Mouse (Mus musculus): ENCODE data around the gene Il11ra1. TPM values are rescaled to one million over a fixed set of nuclear protein-coding genes. Genes with fewer than 3 reads are reported as not detected.
A peak's percentile ranks its signal among the peaks of the same experiment; 100 is the strongest.
"Not testable (repeated sequence)": the region's sequence is repeated elsewhere in the genome, so short reads cannot be mapped to it uniquely, and the experiment has no call there.

Il11ra1 gene
- total RNA-seq, 2 experiments from 2014 or later: 37.0 to 38.0 TPM

- DNase-seq: peak; percentile 78 to 82
These were observed 55.8 kb downstream of the Il11ra1 start, which contains the start of gene Sigmar1 for GRCm38 (mm10) chr4:41755338-41756305. Gene Sigmar1 (minus strand): TSS chr4:41756157.

GRCm38 (mm10) chr4:41756440-41756839 is 56.7 kb downstream of the Il11ra1 start:
- DNase-seq: no peak

- no peak for DNase-seq
These were observed 57.5 kb downstream of the Il11ra1 start for GRCm38 (mm10) chr4:41757321-41757720.

- no peak for DNase-seq
These were observed 58.2 kb downstream of the Il11ra1 start for GRCm38 (mm10) chr4:41758021-41758420.

- no peak for DNase-seq
These were observed 58.9 kb downstream of the Il11ra1 start for GRCm38 (mm10) chr4:41758701-41759100.

- no peak for DNase-seq
These were observed 59.4 kb downstream of the Il11ra1 start for GRCm38 (mm10) chr4:41759206-41759605.

GRCm38 (mm10) chr4:41759656-41760287 is 60.0 kb downstream of the Il11ra1 start:
- no peak for DNase-seq

- peak; percentile 66 to 70 for DNase-seq
These were observed 60.5 kb downstream of the Il11ra1 start for GRCm38 (mm10) chr4:41760288-41760721.

GRCm38 (mm10) chr4:41760911-41761310 is 61.1 kb downstream of the Il11ra1 start:
- DNase-seq: no peak

GRCm38 (mm10) chr4:41761680-41762079 is 61.9 kb downstream of the Il11ra1 start:
- no peak for DNase-seq

GRCm38 (mm10) chr4:41762099-41762687 is 62.4 kb downstream of the Il11ra1 start:
- no peak for DNase-seq

- DNase-seq: peak; percentile 34 to 56
These were observed 62.9 kb downstream of the Il11ra1 start for GRCm38 (mm10) chr4:41762688-41763114.

- not testable (repeated sequence) for DNase-seq
These were observed 63.4 kb downstream of the Il11ra1 start for GRCm38 (mm10) chr4:41763176-41763575.

GRCm38 (mm10) chr4:41767301-41767700 is 67.5 kb downstream of the Il11ra1 start:
- not testable (repeated sequence) for DNase-seq

- DNase-seq: not testable (repeated sequence)
These were observed 73.2 kb downstream of the Il11ra1 start for GRCm38 (mm10) chr4:41772946-41773345.

GRCm38 (mm10) chr4:41773502-41773901 is 73.7 kb downstream of the Il11ra1 start:
- DNase-seq: peak in 1 of 2 experiments; percentile 46

GRCm38 (mm10) chr4:41774002-41774401 is 74.2 kb downstream of the Il11ra1 start, which contains the start of gene Ccl27a:
Gene Ccl27a (minus strand): TSS chr4:41774247.
- DNase-seq: peak; percentile 78 to 81

- DNase-seq: not testable (repeated sequence)
These were observed 74.7 kb downstream of the Il11ra1 start for GRCm38 (mm10) chr4:41774506-41774905.

- not testable (repeated sequence) for DNase-seq
These were observed 76.1 kb downstream of the Il11ra1 start for GRCm38 (mm10) chr4:41775840-41776239.

- not testable (repeated sequence) for DNase-seq
These were observed 81.5 kb downstream of the Il11ra1 start for GRCm38 (mm10) chr4:41781271-41781670.

- not testable (repeated sequence) for DNase-seq
These were observed 82.1 kb downstream of the Il11ra1 start for GRCm38 (mm10) chr4:41781748-41782485.

GRCm38 (mm10) chr4:41782711-41783110 is 82.9 kb downstream of the Il11ra1 start:
- not testable (repeated sequence) for DNase-seq

Measured in layer of hippocampus, postnatal 36 days (tissue).